Mouse (Mus musculus): ENCODE measurements around the gene 1600014C10Rik.

DNA sequence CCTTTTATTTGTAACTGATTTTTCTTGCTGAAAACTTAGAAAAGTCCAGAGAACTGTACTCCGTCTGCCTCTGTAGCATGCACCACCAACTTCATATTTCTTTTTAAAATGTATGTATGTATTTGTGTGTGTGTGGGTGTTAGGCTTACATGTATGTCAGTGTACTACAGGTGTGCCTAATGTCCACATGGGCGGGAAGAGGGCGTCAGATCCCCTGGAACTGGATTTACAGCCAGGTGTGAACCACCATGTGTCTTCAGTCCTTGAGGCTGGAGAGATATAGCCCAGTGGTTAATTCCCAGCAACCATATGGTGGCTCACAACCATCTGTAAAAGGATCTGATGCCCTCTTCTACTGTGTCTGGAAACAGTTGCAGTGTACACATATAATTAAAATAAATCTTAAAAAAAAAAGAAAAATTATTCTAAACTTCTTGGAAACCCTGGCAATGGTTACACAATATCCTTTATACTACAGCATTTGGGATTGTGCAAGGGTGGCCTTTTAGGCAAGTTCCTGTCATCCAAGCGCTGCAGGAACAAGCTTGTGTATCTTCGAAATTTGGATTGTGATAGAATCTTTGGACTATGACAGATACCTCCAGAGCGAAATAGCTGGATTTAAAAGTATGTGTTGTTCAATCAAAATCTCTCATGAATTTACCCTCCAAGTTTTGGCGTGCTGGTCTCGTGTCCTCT, 17.0 kb downstream of the 1600014C10Rik start:
- TF ChIP-seq CTCF (IDR thresholded peaks at IDR 0.05; ENCODE audit: control insufficient read depth, insufficient read depth, insufficient read length) (no peak), CEBPB (IDR thresholded peaks at IDR 0.05; ENCODE audit: low read depth) (no peak), MAX (IDR thresholded peaks at IDR 0.05) (no peak), MYOG (IDR thresholded peaks at IDR 0.05; ENCODE audit: control insufficient read depth, extremely low read depth, insufficient read length) (no peak), USF1 (IDR thresholded peaks at IDR 0.05; ENCODE audit: low read depth) (no peak), FOSL1 (IDR thresholded peaks at IDR 0.05; ENCODE audit: insufficient read depth, low read length, poor library complexity, severe bottlenecking) (no peak)

All from C2C12 (cell line).